Mouse (Mus musculus) c-Kit-positive CD71-positive TER-119-positive erythroid progenitor cells, embryonic 14.5 days (primary cell): ENCODE measurements at regions not wholly inside any gene's neighbourhood (a gene's known extent, or its start where the extent isn't known, plus 50 kb on each side); places are given as distances from the start of the nearest gene placed in this dataset.

Source experiments
- DNase-seq: peaks from one replicate; pipeline ENCODE4 v3.0.0-alpha.2; 2013; ENCODE audit warnings: low spot score

DNA sequence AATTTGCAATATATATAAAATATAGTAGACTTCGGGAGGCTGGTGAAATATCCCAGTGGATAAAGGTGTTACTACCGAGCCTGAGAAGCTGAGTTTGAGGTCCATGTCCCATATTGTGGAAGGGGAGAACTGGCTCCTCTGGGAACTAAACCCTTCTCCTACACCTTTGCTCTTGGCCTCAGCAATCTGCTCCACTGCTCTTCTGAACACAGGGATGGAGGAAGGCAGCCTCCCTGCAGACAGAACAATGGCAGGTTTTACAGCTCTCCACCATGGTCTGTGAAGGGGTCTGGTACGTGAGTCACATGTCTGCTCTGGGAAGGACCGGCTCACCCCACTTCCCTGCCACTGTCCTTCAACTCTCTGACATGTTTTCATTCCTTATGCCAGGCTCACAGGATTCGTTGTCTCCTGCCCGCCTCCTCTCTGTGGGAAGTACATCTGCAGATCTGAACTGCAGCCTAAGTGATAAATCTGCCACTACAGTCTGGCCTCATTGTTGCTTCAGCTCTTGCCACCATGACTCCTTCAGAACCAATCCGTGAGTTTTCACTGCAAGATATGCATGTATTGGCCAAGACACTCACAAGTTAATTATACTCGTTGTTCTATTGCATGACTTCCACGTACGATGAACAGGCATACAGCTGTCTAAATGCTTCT, 220.0 kb upstream of the Gm9767 start:
- no peak for DNase-seq

GRCm38 (mm10) chr10:25844348-25844747, 233.7 kb upstream of the Gm9767 start:
- no peak for DNase-seq

DNA sequence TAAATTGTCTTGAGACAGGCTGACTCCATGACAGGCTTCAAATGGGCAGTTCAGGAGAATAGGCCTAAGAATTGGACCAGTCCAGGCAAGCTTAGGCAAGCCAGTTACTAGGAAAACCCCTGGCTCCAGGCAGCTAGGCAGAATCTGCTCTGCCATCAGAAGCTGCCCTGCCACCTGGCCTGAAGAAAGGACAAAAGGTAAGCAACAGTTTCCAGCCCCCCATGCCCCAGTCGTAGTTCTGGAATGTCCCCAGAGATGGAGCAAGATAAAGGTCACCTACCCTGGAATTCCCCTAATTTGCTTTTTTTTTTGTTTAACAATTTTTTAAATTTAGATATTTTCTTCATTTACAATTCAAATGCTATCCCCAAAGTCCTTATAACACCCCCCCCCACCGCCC, 248.8 kb upstream of the Gm9767 start:
- DNase-seq = no peak

DNA sequence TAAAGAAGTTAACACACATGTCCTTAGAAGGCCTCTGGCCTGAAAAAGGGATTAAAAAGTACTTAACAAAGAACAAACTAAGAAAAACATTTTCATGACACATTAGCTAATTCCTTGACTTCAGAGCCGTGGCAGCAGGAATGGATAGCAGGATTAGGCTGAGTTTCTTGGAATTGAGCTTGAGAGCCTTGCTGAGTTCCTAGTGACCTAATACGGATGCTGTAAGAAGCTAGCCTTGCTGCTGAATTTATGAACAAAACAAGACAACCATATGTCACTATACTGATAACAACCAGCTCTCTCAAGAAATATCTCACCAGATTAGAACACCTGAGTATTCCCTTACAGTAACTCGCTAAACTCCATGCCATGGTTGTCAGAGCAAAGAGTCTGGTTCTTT, 268.2 kb upstream of the Smlr1 start:
- no peak for DNase-seq

GRCm38 (mm10) chr10:25801499-25801898, 265.4 kb upstream of the Smlr1 start:
- DNase-seq = no peak

DNA sequence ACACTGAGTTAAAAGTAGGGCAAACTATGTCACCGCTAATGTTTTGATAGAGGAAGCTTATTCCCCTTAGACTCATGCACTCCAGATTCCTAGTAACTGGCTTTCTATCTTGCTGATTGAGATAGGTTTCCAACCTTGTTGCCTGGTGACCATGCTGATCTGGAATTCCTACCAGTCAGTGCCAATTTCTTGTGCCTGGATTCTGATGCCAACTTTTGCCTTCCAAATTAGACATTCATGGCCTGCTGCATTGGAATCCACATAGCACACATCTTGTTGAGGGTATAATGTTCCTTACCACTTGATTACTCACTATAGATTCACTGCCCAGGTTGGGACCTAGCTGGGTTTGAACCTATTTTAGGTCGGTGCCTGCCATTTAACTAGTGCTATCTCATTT, 262.8 kb upstream of the Smlr1 start:
- DNase-seq = no peak

- DNase-seq = no peak
Observed at GRCm38 (mm10) chr10:25790363-25790821, 254.3 kb upstream of the Smlr1 start.

DNA sequence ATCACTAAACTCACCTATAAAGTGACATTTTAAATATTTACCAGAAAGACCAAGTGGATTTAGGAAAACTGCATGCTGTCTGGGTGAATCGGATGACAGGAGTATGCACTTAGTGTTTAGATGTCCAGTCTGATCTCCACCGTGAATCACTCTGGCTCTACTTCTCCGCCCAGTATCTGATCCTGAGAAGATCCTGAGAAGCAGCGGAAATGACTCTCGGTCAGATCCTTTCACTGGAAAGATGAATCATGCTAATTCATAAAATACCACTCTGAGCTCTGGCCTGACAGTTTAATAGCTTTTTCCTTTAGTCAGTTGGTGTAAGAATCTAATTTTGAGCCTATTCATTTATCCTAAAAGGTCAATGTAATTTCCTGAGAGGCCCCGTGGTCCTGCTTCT, 252.6 kb upstream of the Smlr1 start:
- DNase-seq = no peak

GRCm38 (mm10) chr10:25788004-25788403, 251.9 kb upstream of the Smlr1 start:
- no peak for DNase-seq

DNA sequence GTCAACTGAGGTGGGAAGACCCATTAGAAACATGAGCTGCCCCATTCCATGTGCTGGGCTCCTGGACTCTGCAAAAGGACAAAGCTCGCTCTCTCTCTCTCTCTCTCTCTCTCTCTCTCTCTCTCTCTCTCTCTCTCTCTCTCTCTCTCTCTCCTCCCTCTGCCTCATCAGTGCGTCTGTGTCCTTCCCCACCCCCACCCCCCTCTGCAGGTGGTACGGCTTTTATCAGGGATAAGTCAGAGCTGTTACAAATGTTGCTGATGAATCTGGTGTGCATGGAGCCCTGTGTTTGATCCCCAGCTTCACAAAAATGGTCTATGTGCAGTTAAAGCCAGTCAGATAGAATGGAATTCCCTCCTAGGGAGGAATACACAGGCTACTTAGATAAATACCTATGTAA, 247.8 kb upstream of the Smlr1 start:
- no peak for DNase-seq

DNA sequence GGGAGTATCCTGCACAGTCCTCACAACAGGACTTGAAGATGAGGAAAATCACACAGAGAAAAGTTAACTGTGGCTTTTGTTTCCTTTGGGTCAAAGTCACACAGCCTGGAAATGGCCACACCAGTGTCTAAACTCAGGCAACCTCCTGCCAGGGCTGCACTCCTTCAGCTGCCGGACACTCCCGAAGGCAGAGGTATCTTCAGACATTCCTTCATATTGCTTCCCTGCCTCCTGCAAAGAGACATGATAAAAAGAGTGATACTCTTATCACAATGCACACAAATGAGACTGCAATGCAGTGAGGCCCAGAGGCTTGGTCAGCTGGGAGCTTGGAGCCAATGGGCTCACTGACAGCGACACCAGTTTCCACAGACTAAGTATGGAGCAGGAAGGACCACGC, 243.4 kb upstream of the Smlr1 start:
- DNase-seq = no peak

GRCm38 (mm10) chr10:25777717-25778116, 241.7 kb upstream of the Smlr1 start:
- DNase-seq = no peak

DNA sequence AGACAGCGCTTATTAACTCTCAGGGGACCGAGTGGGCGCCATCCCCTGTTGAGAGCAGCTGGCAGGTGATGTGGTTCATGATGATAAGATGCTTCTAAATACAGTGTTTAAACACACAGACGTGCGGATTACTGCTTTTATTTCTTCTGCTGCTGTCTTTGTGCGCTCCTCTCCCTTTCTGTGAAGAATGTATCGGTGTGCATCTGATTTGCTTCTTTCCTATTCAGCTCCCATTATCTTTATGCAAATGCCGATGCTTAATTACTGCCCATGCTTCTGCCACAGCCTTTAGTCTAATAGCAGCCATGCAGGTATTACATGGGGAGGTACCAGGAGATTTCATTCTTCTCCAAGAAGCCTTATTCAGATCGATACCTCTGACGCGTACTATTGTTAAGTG, 240.6 kb upstream of the Smlr1 start:
- no peak for DNase-seq

- no peak for DNase-seq
Observed at GRCm38 (mm10) chr10:25770051-25770450, 234.0 kb upstream of the Smlr1 start.

DNA sequence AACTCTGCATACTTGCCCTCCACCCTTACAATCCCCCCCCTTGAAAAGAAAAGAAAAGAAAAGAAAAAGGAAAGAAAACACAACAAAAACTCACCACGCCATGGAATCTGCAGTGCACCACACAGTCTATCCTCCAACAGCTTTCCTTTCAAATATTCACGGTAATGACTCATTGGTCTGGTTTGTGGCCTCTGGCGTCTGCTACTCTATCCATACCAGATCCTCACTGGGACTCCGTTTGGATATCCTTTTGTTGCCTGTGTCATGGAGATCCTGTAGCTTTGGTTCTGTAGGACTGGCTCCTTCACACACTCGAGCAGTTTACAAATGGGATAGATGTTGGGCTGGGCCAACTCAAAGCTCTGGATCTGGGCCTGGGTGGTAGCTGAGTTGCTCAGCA, 232.4 kb upstream of the Smlr1 start:
- DNase-seq = no peak

DNA sequence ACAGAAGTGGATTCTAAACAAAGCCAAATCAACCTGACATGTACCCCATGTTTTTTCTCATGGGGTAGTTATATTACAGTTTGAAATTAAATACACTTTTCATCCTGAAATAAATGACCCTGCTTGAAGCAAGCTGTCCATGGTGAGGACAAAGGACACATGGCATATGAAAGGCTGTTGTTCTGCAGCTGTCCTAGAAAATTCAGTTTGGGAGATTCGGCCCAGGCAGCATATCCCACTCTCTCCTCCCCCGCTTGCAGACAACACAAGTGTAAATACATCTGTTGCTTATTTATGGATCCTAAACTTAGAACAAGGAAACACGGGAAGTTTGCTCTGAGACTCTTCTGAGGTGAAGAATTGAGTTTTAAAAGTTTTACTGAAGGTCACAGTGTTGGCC, 218.2 kb upstream of the Smlr1 start:
- no peak for DNase-seq

- no peak for DNase-seq
Observed at GRCm38 (mm10) chr10:25742678-25743077, 206.6 kb upstream of the Smlr1 start.

- no peak for DNase-seq
Observed at GRCm38 (mm10) chr10:25740956-25741355, 204.9 kb upstream of the Smlr1 start.

DNA sequence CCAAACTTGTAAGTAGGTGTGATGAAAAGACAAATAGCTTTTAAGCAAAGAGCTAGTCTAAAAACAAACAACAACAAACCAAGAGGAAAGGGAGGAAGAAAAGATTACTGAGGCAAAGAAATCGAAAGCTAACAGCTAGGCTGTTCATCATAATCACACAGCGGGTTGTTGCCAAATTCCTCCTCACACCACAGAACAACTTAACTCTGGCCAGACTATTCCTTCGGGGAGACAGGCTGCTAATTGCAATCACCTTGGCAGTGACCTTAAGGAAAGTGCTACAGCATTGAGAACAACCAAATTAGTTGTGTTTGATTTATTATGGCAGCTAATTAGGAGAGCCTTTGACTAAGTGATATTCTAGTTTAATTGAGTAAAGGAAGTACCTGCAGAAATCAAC, 194.4 kb upstream of the Smlr1 start:
- DNase-seq = no peak

DNA sequence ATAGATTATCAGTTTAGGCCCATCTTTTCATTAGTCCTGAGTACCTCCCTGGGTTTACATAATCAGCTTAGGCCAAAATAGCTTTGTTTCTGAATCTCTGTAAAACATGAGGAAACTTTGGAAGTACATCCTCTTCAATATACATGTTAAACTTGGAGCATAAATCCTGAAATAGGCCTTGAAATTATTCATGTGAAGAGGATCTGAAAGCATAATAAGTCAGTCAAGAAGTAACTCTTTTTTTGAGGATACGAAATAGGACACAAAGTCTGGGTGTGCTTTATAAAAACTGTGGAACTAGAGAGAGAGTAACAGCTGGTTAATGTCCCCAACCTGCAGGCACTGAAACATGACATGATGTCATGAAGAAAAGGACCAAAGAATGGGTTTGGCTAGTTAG, 187.9 kb upstream of the Smlr1 start:
- DNase-seq = no peak

DNA sequence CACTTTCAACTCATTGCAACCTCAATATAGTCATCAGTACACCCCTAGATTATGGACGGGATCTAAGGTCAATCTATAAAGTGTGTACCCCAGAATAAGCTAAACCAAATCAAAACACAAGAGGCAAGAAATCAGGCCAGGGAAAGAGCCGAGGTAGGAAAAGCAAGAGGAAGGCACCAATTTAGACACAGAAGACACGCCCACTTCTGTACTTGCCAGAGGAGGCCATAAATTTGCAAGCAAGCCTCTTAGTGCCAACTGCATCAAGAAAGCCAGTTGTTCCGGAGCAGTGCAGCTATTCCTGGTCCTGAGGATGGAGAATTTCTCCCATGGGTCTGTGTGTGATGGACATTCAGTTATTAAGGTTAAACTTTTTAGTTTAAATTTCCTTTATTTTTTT, 179.7 kb upstream of the Smlr1 start:
- no peak for DNase-seq

DNA sequence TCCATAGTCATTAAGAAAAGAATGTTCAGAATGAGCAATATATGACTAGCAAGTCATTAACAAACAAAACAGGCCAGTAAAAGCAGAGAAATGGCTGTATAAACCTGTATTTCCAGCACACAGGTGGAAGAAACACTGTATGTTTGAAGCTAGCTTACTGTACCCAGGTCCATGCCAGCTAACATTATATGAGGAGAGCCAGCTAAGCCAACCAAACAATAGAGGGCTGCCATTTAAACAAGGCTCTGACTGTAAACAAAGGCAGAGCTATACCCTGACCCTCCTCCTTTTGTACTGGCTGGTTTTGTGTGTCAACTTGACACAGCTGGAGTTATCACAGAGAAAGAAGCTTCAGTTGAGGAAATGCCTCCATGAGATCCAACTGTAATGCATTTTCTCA, 178.6 kb upstream of the Smlr1 start:
- DNase-seq = no peak

- no peak for DNase-seq
Observed at GRCm38 (mm10) chr10:25714041-25714440, 178.0 kb upstream of the Smlr1 start.

DNA sequence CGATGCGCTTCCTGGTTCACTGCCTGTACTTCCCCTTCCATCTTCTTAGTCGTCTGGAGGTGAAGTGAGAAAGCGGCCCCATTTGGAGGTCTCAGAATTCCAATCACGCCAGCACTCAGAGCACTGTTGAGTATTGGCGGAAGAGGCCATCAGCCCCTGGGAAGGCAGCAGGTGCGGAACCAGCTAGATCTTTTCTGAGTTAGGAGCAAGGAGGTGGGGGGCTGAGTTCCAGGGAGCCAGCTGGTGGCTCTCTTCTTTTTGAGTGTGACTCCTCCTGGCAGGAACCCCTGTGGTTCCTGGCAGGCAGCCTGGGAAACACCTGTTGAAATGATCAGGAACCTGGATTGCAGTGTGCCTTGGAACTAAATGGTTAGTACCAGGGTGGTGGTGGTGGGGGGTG, 171.9 kb upstream of the Smlr1 start:
- no peak for DNase-seq

- DNase-seq = no peak
Observed at GRCm38 (mm10) chr10:25702146-25702545, 166.1 kb upstream of the Smlr1 start.
